Mouse (Mus musculus) CH12.LX (cell line): ENCODE measurements around the gene Pgm2l1. TPM values are rescaled to one million over a fixed set of nuclear protein-coding genes. Genes with fewer than 3 reads are reported as not detected.

Experiments used
- DNase-seq: peaks from one replicate; pipeline ENCODE4 v3.0.0-alpha.2; 2013; ENCODE audit errors: extremely low read depth
- H3K27ac ChIP-seq: 2 replicates; pipeline ENCODE4 v1.5.1; 2012; ENCODE audit warnings: low read depth, mild to moderate bottlenecking, control low read depth, moderate library complexity; ENCODE audit not compliant: insufficient read depth
- H3K27me3 ChIP-seq: replicated peaks from 2 replicates; pipeline ENCODE3; 2012; ENCODE audit warnings: inconsistent platforms
- H3K36me3 ChIP-seq, 2 experiments: replicated peaks in 1 of 2; 2 replicates each; pipeline versions ENCODE3 to v1.6.1; 2012; ENCODE audit warnings: inconsistent platforms in 1 of 2, low read length in 1 of 2, mild to moderate bottlenecking in 1 of 2, mixed read lengths in 1 of 2, moderate library complexity in 1 of 2; ENCODE audit not compliant: control insufficient read depth in 1 of 2, insufficient read depth in 1 of 2
- H3K4me1 ChIP-seq, 2 experiments: 2 replicates each; pipeline ENCODE4 v1.6.1; 2012; ENCODE audit warnings: inconsistent platforms in 1 of 2, moderate library complexity in 1 of 2; ENCODE audit not compliant: insufficient read depth in 2 of 2, control insufficient read depth in 1 of 2
- H3K4me2 ChIP-seq: 2 replicates; pipeline ENCODE4 v1.6.1; 2012; ENCODE audit warnings: low read depth, mild to moderate bottlenecking, control low read depth; ENCODE audit not compliant: poor library complexity, insufficient read depth, severe bottlenecking
- H3K4me3 ChIP-seq, 3 experiments: fragments of 150-350 bp in 1 of 3; sonication (generic) in 1 of 3; replicated peaks in 1 of 3; 2 replicates each; pipeline versions ENCODE3 to v1.5.1; 2011 to 2012; ENCODE audit warnings: low read depth in 2 of 3, low read length in 2 of 3, mild to moderate bottlenecking in 2 of 3, moderate library complexity in 2 of 3, control low read depth in 1 of 3, improper control_type of control experiment in 1 of 3, inconsistent platforms in 1 of 3, mixed read lengths in 1 of 3; ENCODE audit not compliant: poor library complexity in 1 of 3
- H3K79me2 ChIP-seq: replicated peaks from 2 replicates; pipeline ENCODE4 v1.6.1; 2012; ENCODE audit warnings: mild to moderate bottlenecking, moderate library complexity; ENCODE audit not compliant: control insufficient read depth, poor library complexity, insufficient read depth, severe bottlenecking; ENCODE audit errors: extremely low read depth
- H3K9ac ChIP-seq: 2 replicates; pipeline ENCODE4 v1.6.1; 2012; ENCODE audit warnings: low read depth, mild to moderate bottlenecking, control low read depth, moderate library complexity; ENCODE audit not compliant: insufficient read depth
- H3K9me3 ChIP-seq: replicated peaks from 2 replicates; pipeline ENCODE3; 2012; ENCODE audit warnings: low read length, inconsistent platforms, mixed read lengths
- BHLHE40 ChIP-seq: IDR thresholded peaks from 2 replicates; pipeline ENCODE4 v1.6.1; 2011; ENCODE audit warnings: mild to moderate bottlenecking, low read depth, low read length, improper control_type of control experiment
- CHD1 ChIP-seq: IDR thresholded peaks from 2 replicates; pipeline ENCODE4 v1.6.1; 2012; ENCODE audit warnings: low read depth, low read length, improper control_type of control experiment, inconsistent platforms
- CTCF ChIP-seq, 2 experiments: IDR thresholded peaks in 1 of 2; conservative IDR thresholded peaks in 1 of 2; 2 replicates each; pipeline ENCODE4 v1.5.1; 2011 to 2012; ENCODE audit warnings: low read depth in 2 of 2, low read length in 2 of 2, improper control_type of control experiment in 1 of 2, inconsistent platforms in 1 of 2, mild to moderate bottlenecking in 1 of 2, moderate library complexity in 1 of 2
- EP300 ChIP-seq: IDR thresholded peaks from 2 replicates; pipeline ENCODE4 v1.6.1; 2011; ENCODE audit warnings: low read length, improper control_type of control experiment
- IRF4 ChIP-seq: IDR thresholded peaks from 2 replicates; pipeline ENCODE4 v1.6.1; 2014; ENCODE audit warnings: low read depth, mild to moderate bottlenecking, inconsistent platforms, low read length, improper control_type of control experiment
- JUN ChIP-seq: IDR thresholded peaks from 2 replicates; pipeline ENCODE4 v1.6.1; 2011; ENCODE audit warnings: low read depth, mild to moderate bottlenecking, low read length, improper control_type of control experiment, moderate library complexity; ENCODE audit not compliant: insufficient read depth
- JUND ChIP-seq: conservative IDR thresholded peaks from 2 replicates; pipeline ENCODE4 v1.6.1; 2011; ENCODE audit warnings: low read depth, low read length, improper control_type of control experiment
- MYC ChIP-seq: IDR thresholded peaks from 2 replicates; pipeline ENCODE4 v1.6.1; 2011; ENCODE audit warnings: low read depth, mild to moderate bottlenecking, improper control_type of control experiment, low read length
- NRF1 ChIP-seq: IDR thresholded peaks from 2 replicates; pipeline ENCODE4 v1.6.1; 2014; ENCODE audit warnings: low read depth, mild to moderate bottlenecking, inconsistent platforms, low read length, improper control_type of control experiment, moderate library complexity
- POLR2A ChIP-seq: IDR thresholded peaks from 2 replicates; pipeline ENCODE4 v1.6.1; 2011; ENCODE audit warnings: low read depth, mild to moderate bottlenecking, improper control_type of control experiment, low read length
- POLR2AphosphoS2 ChIP-seq: IDR thresholded peaks from 2 replicates; pipeline ENCODE4 v1.6.1; 2011; ENCODE audit warnings: low read depth, low read length, improper control_type of control experiment
- RAD21 ChIP-seq: IDR thresholded peaks from 2 replicates; pipeline ENCODE4 v1.6.1; 2011; ENCODE audit warnings: low read depth, mild to moderate bottlenecking, low read length, improper control_type of control experiment, moderate library complexity
- SIN3A ChIP-seq: IDR thresholded peaks from 2 replicates; pipeline ENCODE4 v1.6.1; 2012; ENCODE audit warnings: low read length, improper control_type of control experiment, inconsistent platforms
- SMC3 ChIP-seq: IDR thresholded peaks from 2 replicates; pipeline ENCODE4 v1.6.1; 2011; ENCODE audit warnings: low read depth, low read length, improper control_type of control experiment
- USF2 ChIP-seq: conservative IDR thresholded peaks from 2 replicates; pipeline ENCODE4 v1.6.1; 2011; ENCODE audit warnings: low read depth, low read length, improper control_type of control experiment
- ZC3H11A ChIP-seq: IDR thresholded peaks from 2 replicates; pipeline ENCODE4 v1.6.1; 2012; ENCODE audit warnings: low read depth, mild to moderate bottlenecking, inconsistent platforms, low read length, improper control_type of control experiment
- ZKSCAN1 ChIP-seq: IDR thresholded peaks from 2 replicates; pipeline ENCODE4 v1.6.1; 2012; ENCODE audit warnings: low read depth, inconsistent platforms, low read length, improper control_type of control experiment, borderline replicate concordance
- dilution Hi-C: fragments of 300-500 bp; cut with MboI; formaldehyde crosslinking; loops from 2 replicates; pipeline ENCODE4 v1.14.3; 2020; ENCODE audit warnings: low sequenced_read_pairs; ENCODE audit not compliant: extremely low pct_unique_long_range_greater_than_20kb, extremely low pct_ligation_motif_present
- in situ Hi-C: fragments of 300-500 bp; cut with MboI; formaldehyde crosslinking; loops from 3 replicates; pipeline ENCODE4 v1.14.3; 2019; ENCODE audit warnings: low sequenced_read_pairs, low pct_ligation_motif_present, low pct_unique_long_range_greater_than_20kb, mixed read lengths
- polyA plus RNA-seq: library from polyadenylated mRNA; unstranded; fragments of >175 nt; gene quantifications from 2 replicates; pipeline ENCODE4 v1.2.1, GENCODE M21; 2012; ENCODE audit warnings: low read depth; ENCODE audit not compliant: insufficient read length
- total RNA-seq, 2 experiments: library from RNA; depleted of rRNA; stranded (reverse); fragments of 300-350 nt in 1 of 2; fragments of >200 nt in 1 of 2; gene quantifications; 2 replicates each; pipeline ENCODE4 v1.2.3; 2012 to 2014

The Pgm2l1 gene
- total and polyA plus RNA-seq, 3 experiments: 1.2 to 4.1 (median 3.4) TPM

GRCm38 (mm10) chr7:100309216-100309615, 82.0 kb downstream of the Pgm2l1 start:
- H3K27ac ChIP-seq: no peak overlapping the region
- no peaks in the 10 kb centered on the region for H3K9me3 ChIP-seq
- no peaks in the 10 kb centered on the region for H3K4me1 ChIP-seq
- dilution Hi-C loops (no loop called here), in situ Hi-C loops (no loop called here)
- H3K4me2 ChIP-seq: no peak overlapping the region
- peaks cover 15% of the 10 kb centered on the region for H3K27me3 ChIP-seq
- no peaks in the 10 kb centered on the region for H3K36me3 ChIP-seq
- no peak overlapping the region for H3K4me3 ChIP-seq
- no peaks in the 10 kb centered on the region for H3K79me2 ChIP-seq
- H3K9ac ChIP-seq: no peak overlapping the region
- no peak for DNase-seq
- TF ChIP-seq BHLHE40 (no peak), SIN3A (no peak), MYC (no peak), NRF1 (no peak), POLR2AphosphoS2 (no peak), JUND (no peak), CHD1 (no peak)

GRCm38 (mm10) chr7:100309679-100310078, 82.5 kb downstream of the Pgm2l1 start:
- Histone ChIP-seq H3K9ac (no peak overlapping the region), H3K36me3 (no peaks in the 10 kb centered on the region), H3K9me3 (no peaks in the 10 kb centered on the region), H3K4me2 (no peak overlapping the region), H3K4me1 (no peaks in the 10 kb centered on the region), H3K27me3 (peaks cover 15% of the 10 kb centered on the region), H3K4me3 (no peak overlapping the region), H3K27ac (no peak overlapping the region), H3K79me2 (no peaks in the 10 kb centered on the region)
- no peak for DNase-seq
- in situ Hi-C loops (no loop called here), dilution Hi-C loops (no loop called here)
- no peak for TF ChIP-seq USF2
- no peak for TF ChIP-seq RAD21
- TF ChIP-seq IRF4: no peak
- TF ChIP-seq SMC3: no peak
- TF ChIP-seq NRF1: no peak
- TF ChIP-seq JUN: no peak
- no peak for TF ChIP-seq CTCF (conservative IDR thresholded peaks at IDR 0.05 in 1 of 2, IDR thresholded peaks at IDR 0.05 in 1 of 2; ENCODE audit: low read depth in 2 of 2, low read length in 2 of 2)
- no peak for TF ChIP-seq ZKSCAN1

DNA sequence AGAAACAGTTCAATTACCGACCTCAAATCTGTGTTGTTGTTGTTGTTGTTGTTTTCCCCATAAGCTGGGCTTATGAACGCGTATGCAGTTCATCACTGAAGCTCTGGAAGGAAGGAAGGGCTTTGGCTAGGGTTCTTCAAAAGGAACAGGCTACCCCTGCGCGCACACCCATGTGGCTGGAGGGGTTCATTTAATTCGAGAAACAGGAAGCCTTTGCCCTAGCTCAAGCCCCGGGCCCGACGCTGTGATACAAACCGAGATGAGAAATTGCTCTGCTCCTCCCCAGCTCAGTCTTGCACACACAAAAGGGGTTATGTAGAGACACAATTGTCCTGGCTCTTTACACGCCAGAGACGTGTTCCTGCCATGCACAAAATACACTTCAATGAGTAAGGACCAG, 83.1 kb downstream of the Pgm2l1 start:
- Histone ChIP-seq H3K9me3 (no peaks in the 10 kb centered on the region), H3K27me3 (peaks cover 15% of the 10 kb centered on the region), H3K79me2 (no peaks in the 10 kb centered on the region), H3K4me2 (no peak overlapping the region), H3K4me1 (no peaks in the 10 kb centered on the region)
- in situ Hi-C loops (no loop called here), dilution Hi-C loops (no loop called here)
- no peak for DNase-seq
- TF ChIP-seq CTCF (conservative IDR thresholded peaks at IDR 0.05 in 1 of 2, IDR thresholded peaks at IDR 0.05 in 1 of 2; ENCODE audit: low read depth in 2 of 2, low read length in 2 of 2) (no peak), EP300 (no peak), BHLHE40 (no peak), USF2 (no peak), ZC3H11A (no peak), POLR2A (no peak)
- TF ChIP-seq, all 38 proteins: peak for 0
- Histone ChIP-seq H3K36me3 (no peaks in the 10 kb centered on the region), H3K27ac (no peak overlapping the region), H3K4me3 (no peak overlapping the region), H3K9ac (no peak overlapping the region)
